Mouse (Mus musculus) thymus, adult 2 months (tissue): Measurements from ENCODE around the gene Ubtd2.

Experiments
- CTCF ChIP-seq: fragments of 200-500 bp; IDR thresholded peaks from 2 replicates; pipeline ENCODE4 v1.5.1; 2012; ENCODE audit warnings: mild to moderate bottlenecking, control low read depth, low read length, moderate library complexity, borderline replicate concordance; ENCODE audit not compliant: control insufficient read depth, poor library complexity, insufficient read depth; ENCODE audit errors: extremely low read depth
- POLR2A ChIP-seq: fragments of 200-500 bp; IDR thresholded peaks from 2 replicates; pipeline ENCODE4 v1.6.1; 2012; ENCODE audit warnings: mild to moderate bottlenecking, low read length, control low read depth, moderate library complexity; ENCODE audit not compliant: control insufficient read depth, poor library complexity, insufficient read depth; ENCODE audit errors: extremely low read depth

GRCm38 (mm10) chr11:32452745-32453144, 2.4 kb upstream of the Ubtd2 start:
- no peak for TF ChIP-seq CTCF
- no peak for TF ChIP-seq POLR2A
